Mouse (Mus musculus): Measurements from ENCODE around the gene Tenm2. TPM values are rescaled to one million over a fixed set of nuclear protein-coding genes. Genes with fewer than 3 reads are reported as not detected.

Gene Tenm2
- polyA plus RNA-seq, 1 experiment from 2014 or later: 1.9 TPM

GRCm38 (mm10) chr11:36958102-36958501, 277.7 kb downstream of the Tenm2 start:
- H3K4me2 ChIP-seq (ENCODE audit: low read depth, low read length): no peak overlapping the region
- no peak overlapping the region for H3K27ac ChIP-seq (ENCODE audit: low read length)
- 75% methylated on average over 5 of the region's 5 CpGs for WGBS
- H3K4me1 ChIP-seq (ENCODE audit: control insufficient read depth, insufficient read depth, low read length): no peaks in the 10 kb centered on the region
- no peaks in the 10 kb centered on the region for H3K27me3 ChIP-seq (ENCODE audit: control insufficient read depth, insufficient read depth, low read length)
- no peak overlapping the region for H3K4me3 ChIP-seq (replicated peaks; ENCODE audit: low read length)
- H3K9ac ChIP-seq (ENCODE audit: low read length): no peak overlapping the region
- H3K36me3 ChIP-seq (ENCODE audit: control insufficient read depth, insufficient read depth, low read length): no peaks in the 10 kb centered on the region
- H3K9me3 ChIP-seq (replicated peaks; ENCODE audit: control insufficient read depth, low read length): no peaks in the 10 kb centered on the region
- no peak for ATAC-seq (ENCODE audit: insufficient read depth, low FRiP score)

GRCm38 (mm10) chr11:36941429-36941828, 294.3 kb downstream of the Tenm2 start:
- no peak overlapping the region for H3K4me3 ChIP-seq (replicated peaks; ENCODE audit: low read length)
- no peak overlapping the region for H3K4me2 ChIP-seq (ENCODE audit: low read depth, low read length)
- WGBS: 85% methylated on average over 6 of the region's 6 CpGs
- H3K36me3 ChIP-seq (ENCODE audit: control insufficient read depth, insufficient read depth, low read length): no peaks in the 10 kb centered on the region
- no peaks in the 10 kb centered on the region for H3K27me3 ChIP-seq (ENCODE audit: control insufficient read depth, insufficient read depth, low read length)
- no peaks in the 10 kb centered on the region for H3K9me3 ChIP-seq (replicated peaks; ENCODE audit: control insufficient read depth, low read length)
- ATAC-seq (ENCODE audit: insufficient read depth, low FRiP score): no peak
- no peak overlapping the region for H3K9ac ChIP-seq (ENCODE audit: low read length)
- no peaks in the 10 kb centered on the region for H3K4me1 ChIP-seq (ENCODE audit: control insufficient read depth, insufficient read depth, low read length)
- no peak overlapping the region for H3K27ac ChIP-seq (ENCODE audit: low read length)

GRCm38 (mm10) chr11:36940557-36941110, 295.1 kb downstream of the Tenm2 start:
- 46% methylated on average over 7 of the region's 7 CpGs for WGBS
- no peak overlapping the region for H3K27ac ChIP-seq (ENCODE audit: low read length)
- ATAC-seq (ENCODE audit: insufficient read depth, low FRiP score): no peak
- H3K4me1 ChIP-seq (ENCODE audit: control insufficient read depth, insufficient read depth, low read length): no peaks in the 10 kb centered on the region
- no peaks in the 10 kb centered on the region for H3K27me3 ChIP-seq (ENCODE audit: control insufficient read depth, insufficient read depth, low read length)
- no peak overlapping the region for H3K4me3 ChIP-seq (replicated peaks; ENCODE audit: low read length)
- H3K9ac ChIP-seq (ENCODE audit: low read length): no peak overlapping the region
- no peak overlapping the region for H3K4me2 ChIP-seq (ENCODE audit: low read depth, low read length)
- no peaks in the 10 kb centered on the region for H3K36me3 ChIP-seq (ENCODE audit: control insufficient read depth, insufficient read depth, low read length)
- H3K9me3 ChIP-seq (replicated peaks; ENCODE audit: control insufficient read depth, low read length): no peaks in the 10 kb centered on the region

- H3K4me1 ChIP-seq (ENCODE audit: control insufficient read depth, insufficient read depth, low read length): no peaks in the 10 kb centered on the region
- no peaks in the 10 kb centered on the region for H3K9me3 ChIP-seq (replicated peaks; ENCODE audit: control insufficient read depth, low read length)
- no peak overlapping the region for H3K9ac ChIP-seq (ENCODE audit: low read length)
- H3K27me3 ChIP-seq (ENCODE audit: control insufficient read depth, insufficient read depth, low read length): no peaks in the 10 kb centered on the region
- H3K4me3 ChIP-seq (replicated peaks; ENCODE audit: low read length): no peak overlapping the region
- ATAC-seq (ENCODE audit: insufficient read depth, low FRiP score): no peak
- H3K27ac ChIP-seq (ENCODE audit: low read length): no peak overlapping the region
- WGBS: 76% methylated on average over 5 of the region's 5 CpGs
- H3K4me2 ChIP-seq (ENCODE audit: low read depth, low read length): no peak overlapping the region
- no peaks in the 10 kb centered on the region for H3K36me3 ChIP-seq (ENCODE audit: control insufficient read depth, insufficient read depth, low read length)
Measured at GRCm38 (mm10) chr11:36929817-36930216, 305.9 kb downstream of the Tenm2 start.

GRCm38 (mm10) chr11:36926705-36927406, 308.9 kb downstream of the Tenm2 start:
- H3K36me3 ChIP-seq (ENCODE audit: control insufficient read depth, insufficient read depth, low read length): no peaks in the 10 kb centered on the region
- H3K9ac ChIP-seq (ENCODE audit: low read length): no peak overlapping the region
- no peak overlapping the region for H3K4me3 ChIP-seq (replicated peaks; ENCODE audit: low read length)
- no peaks in the 10 kb centered on the region for H3K4me1 ChIP-seq (ENCODE audit: control insufficient read depth, insufficient read depth, low read length)
- H3K27ac ChIP-seq (ENCODE audit: low read length): no peak overlapping the region
- no peaks in the 10 kb centered on the region for H3K9me3 ChIP-seq (replicated peaks; ENCODE audit: control insufficient read depth, low read length)
- 77% methylated on average over 9 of the region's 9 CpGs for WGBS
- no peaks in the 10 kb centered on the region for H3K27me3 ChIP-seq (ENCODE audit: control insufficient read depth, insufficient read depth, low read length)
- H3K4me2 ChIP-seq (ENCODE audit: low read depth, low read length): no peak overlapping the region
- ATAC-seq (ENCODE audit: insufficient read depth, low FRiP score): no peak

GRCm38 (mm10) chr11:36919301-36919700, 316.5 kb downstream of the Tenm2 start:
- no peaks in the 10 kb centered on the region for H3K36me3 ChIP-seq (ENCODE audit: control insufficient read depth, insufficient read depth, low read length)
- H3K4me3 ChIP-seq (replicated peaks; ENCODE audit: low read length): no peak overlapping the region
- no peak for ATAC-seq (ENCODE audit: insufficient read depth, low FRiP score)
- no peaks in the 10 kb centered on the region for H3K9me3 ChIP-seq (replicated peaks; ENCODE audit: control insufficient read depth, low read length)
- H3K27ac ChIP-seq (ENCODE audit: low read length): no peak overlapping the region
- 84% methylated on average over 6 of the region's 6 CpGs for WGBS
- no peaks in the 10 kb centered on the region for H3K27me3 ChIP-seq (ENCODE audit: control insufficient read depth, insufficient read depth, low read length)
- no peak overlapping the region for H3K4me2 ChIP-seq (ENCODE audit: low read depth, low read length)
- no peak overlapping the region for H3K9ac ChIP-seq (ENCODE audit: low read length)
- no peaks in the 10 kb centered on the region for H3K4me1 ChIP-seq (ENCODE audit: control insufficient read depth, insufficient read depth, low read length)

- Histone ChIP-seq H3K9me3 (replicated peaks; ENCODE audit: control insufficient read depth, low read length) (no peaks in the 10 kb centered on the region), H3K36me3 (ENCODE audit: control insufficient read depth, insufficient read depth, low read length) (no peaks in the 10 kb centered on the region), H3K9ac (ENCODE audit: low read length) (no peak overlapping the region), H3K4me2 (ENCODE audit: low read depth, low read length) (no peak overlapping the region), H3K4me1 (ENCODE audit: control insufficient read depth, insufficient read depth, low read length) (no peaks in the 10 kb centered on the region), H3K27me3 (ENCODE audit: control insufficient read depth, insufficient read depth, low read length) (no peaks in the 10 kb centered on the region), H3K4me3 (replicated peaks; ENCODE audit: low read length) (no peak overlapping the region), H3K27ac (ENCODE audit: low read length) (no peak overlapping the region)
- no peak for ATAC-seq (ENCODE audit: insufficient read depth, low FRiP score)
- 68% methylated on average over 4 of the region's 4 CpGs for WGBS
Measured at GRCm38 (mm10) chr11:36911406-36911805, 324.4 kb downstream of the Tenm2 start.

GRCm38 (mm10) chr11:36909036-36909435, 326.7 kb downstream of the Tenm2 start:
- H3K27ac ChIP-seq (ENCODE audit: low read length): no peak overlapping the region
- H3K9me3 ChIP-seq (replicated peaks; ENCODE audit: control insufficient read depth, low read length): no peaks in the 10 kb centered on the region
- ATAC-seq (ENCODE audit: insufficient read depth, low FRiP score): no peak
- no peaks in the 10 kb centered on the region for H3K36me3 ChIP-seq (ENCODE audit: control insufficient read depth, insufficient read depth, low read length)
- H3K4me3 ChIP-seq (replicated peaks; ENCODE audit: low read length): no peak overlapping the region
- WGBS: 90% methylated on average over 1 of the region's 1 CpGs
- no peak overlapping the region for H3K4me2 ChIP-seq (ENCODE audit: low read depth, low read length)
- H3K27me3 ChIP-seq (ENCODE audit: control insufficient read depth, insufficient read depth, low read length): no peaks in the 10 kb centered on the region
- H3K4me1 ChIP-seq (ENCODE audit: control insufficient read depth, insufficient read depth, low read length): no peaks in the 10 kb centered on the region
- no peak overlapping the region for H3K9ac ChIP-seq (ENCODE audit: low read length)

- 50% methylated on average over 2 of the region's 2 CpGs for WGBS
- H3K9ac ChIP-seq (ENCODE audit: low read length): no peak overlapping the region
- no peaks in the 10 kb centered on the region for H3K36me3 ChIP-seq (ENCODE audit: control insufficient read depth, insufficient read depth, low read length)
- no peak overlapping the region for H3K4me2 ChIP-seq (ENCODE audit: low read depth, low read length)
- no peaks in the 10 kb centered on the region for H3K27me3 ChIP-seq (ENCODE audit: control insufficient read depth, insufficient read depth, low read length)
- no peaks in the 10 kb centered on the region for H3K9me3 ChIP-seq (replicated peaks; ENCODE audit: control insufficient read depth, low read length)
- H3K27ac ChIP-seq (ENCODE audit: low read length): no peak overlapping the region
- H3K4me1 ChIP-seq (ENCODE audit: control insufficient read depth, insufficient read depth, low read length): no peaks in the 10 kb centered on the region
- no peak overlapping the region for H3K4me3 ChIP-seq (replicated peaks; ENCODE audit: low read length)
- ATAC-seq (ENCODE audit: insufficient read depth, low FRiP score): no peak
Measured at GRCm38 (mm10) chr11:36902302-36902701, 333.5 kb downstream of the Tenm2 start.
